Comparison of ENCODE assay signal across 33 mouse cellular contexts in the genomic region with DNA sequence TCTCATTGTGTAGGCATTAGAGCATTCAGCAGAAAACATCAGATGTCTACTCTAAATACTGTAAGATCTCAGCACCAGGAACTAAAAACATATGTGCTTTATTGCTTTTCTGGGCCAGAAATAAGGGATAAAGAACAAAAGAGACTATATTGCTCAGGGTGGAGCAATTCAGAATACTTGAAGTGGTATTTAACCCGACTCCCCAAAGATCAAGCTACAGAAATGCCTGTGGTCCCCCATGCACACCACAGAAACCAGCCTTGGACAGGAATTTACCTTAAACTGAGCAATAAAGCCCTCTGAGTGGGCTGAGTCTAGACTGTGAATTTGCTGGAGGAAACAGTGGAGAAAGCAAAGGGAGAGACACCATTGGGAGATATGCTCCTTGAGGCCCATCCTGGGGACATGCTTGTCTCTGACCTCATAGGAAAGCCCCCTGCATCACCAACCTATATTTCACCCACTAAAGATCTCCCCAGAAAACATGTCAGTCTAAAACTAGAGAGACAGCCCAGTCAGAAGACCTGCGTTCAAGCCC.
DNase-seq lines count a peak whose midpoint lies in the region; ATAC-seq and TF ChIP-seq lines count a peak whose summit lies in the region.
"Had no signal": no experiment of that assay in that cellular context is flagged by ENCODE, and none has a peak within 500 bp of the region (broad histone marks: within the 10 kb centered on the region; RNA-seq: fewer than 3 reads in every experiment).

No protein-coding gene starts in this region.

- no peak for DNase-seq in limb, embryonic 10.5 days (ENCODE audit: low spot score)
- DNase-seq in CD4-positive, CD25-positive, alpha-beta regulatory T cell, adult 2 months (ENCODE audit: low read depth, low spot score): peak; percentile 53
- DNase-seq in naive thymus-derived CD4-positive, alpha-beta T cell, adult 2 months (ENCODE audit: low read depth): peak; percentile 46
- DNase-seq in urinary bladder, postnatal 25 days (ENCODE audit: low spot score): no peak
- DNase-seq in ovary, adult 18-20 months (ENCODE audit: low spot score): no peak
- no peak for DNase-seq in layer of hippocampus, adult 2 months (ENCODE audit: low spot score in 2 of 2)
- DNase-seq: adrenal gland, postnatal 10 days; adrenal gland, postnatal 36 days; B cell, adult 2 months; cerebellum, adult 11 months; cerebellum, adult 2 months; cerebellum, adult 9-11 months; cerebellum, postnatal 25 days; gastrocnemius, postnatal 25 days; heart, adult 18-20 months; heart, postnatal 10 days; heart, postnatal 36 days had no signal

- no peak overlapping the region for H3K4me3 ChIP-seq in limb, embryonic 13.5 days
- no peak overlapping the region for H3K4me3 ChIP-seq in limb, embryonic 10.5 days
- no peak overlapping the region for H3K4me3 ChIP-seq in layer of hippocampus, adult 2 months
- H3K4me3 ChIP-seq: embryonic facial prominence, embryonic 10.5 days; embryonic facial prominence, embryonic 13.5 days; erythroblast, embryonic 14.5 days; forebrain, embryonic 12.5 days; forebrain, embryonic 15.5 days; heart, embryonic 12.5 days; heart, embryonic 15.5 days; hindbrain, embryonic 10.5 days; hindbrain, embryonic 13.5 days had no signal

- no peak overlapping the region for H3K4me2 ChIP-seq in limb, embryonic 13.5 days (replicated peaks)
- H3K4me2 ChIP-seq: embryonic facial prominence, embryonic 13.5 days; forebrain, embryonic 12.5 days; forebrain, embryonic 15.5 days; heart, embryonic 12.5 days; heart, embryonic 15.5 days; hindbrain, embryonic 13.5 days had no signal

- H3K27ac ChIP-seq in limb, embryonic 13.5 days: no peak overlapping the region
- H3K27ac ChIP-seq in limb, embryonic 10.5 days: no peak overlapping the region
- H3K27ac ChIP-seq in layer of hippocampus, adult 2 months: no peak overlapping the region
- H3K27ac ChIP-seq: embryonic facial prominence, embryonic 10.5 days; embryonic facial prominence, embryonic 13.5 days; forebrain, embryonic 12.5 days; forebrain, embryonic 15.5 days; heart, embryonic 15.5 days; hindbrain, embryonic 10.5 days; hindbrain, embryonic 13.5 days had no signal

- WGBS in limb, embryonic 13.5 days: 59% methylated on average over 2 of the region's 2 CpGs
- 90% methylated on average over 2 of the region's 2 CpGs for WGBS in limb, embryonic 10.5 days

- ATAC-seq in limb, embryonic 13.5 days (ENCODE audit: low FRiP score, low read depth): peak; percentile 67
- peak; percentile 3 for ATAC-seq in activated CD4-positive, CD25-positive, alpha-beta regulatory T cell, adult 4 months
- ATAC-seq: forebrain, embryonic 15.5 days; hindbrain, embryonic 16.5 days; inflammation-experienced regulatory T-cells, adult 6 months; Patski had no signal

- TF ChIP-seq CTCF in layer of hippocampus, adult 2 months (conservative IDR thresholded peaks at IDR 0.05): no peak

- 0 out of 2 replicates have a peak, but pooled peaks cover 16% of the 10 kb centered on the region for H3K27me3 ChIP-seq in limb, embryonic 13.5 days
- no peaks in the 10 kb centered on the region for H3K27me3 ChIP-seq in limb, embryonic 10.5 days (ENCODE audit: low read depth, poor library complexity, severe bottlenecking)
- H3K27me3 ChIP-seq: CH12.LX; embryonic facial prominence, embryonic 13.5 days; forebrain, embryonic 12.5 days; forebrain, embryonic 15.5 days; heart, embryonic 12.5 days; heart, embryonic 15.5 days; hindbrain, embryonic 13.5 days; Patski had no signal

- H3K9me3 ChIP-seq in limb, embryonic 13.5 days: no peaks in the 10 kb centered on the region
- no peaks in the 10 kb centered on the region for H3K9me3 ChIP-seq in limb, embryonic 10.5 days (replicated peaks)
- H3K9me3 ChIP-seq: embryonic facial prominence, embryonic 10.5 days; embryonic facial prominence, embryonic 13.5 days; forebrain, embryonic 12.5 days; forebrain, embryonic 15.5 days; G1E; heart, embryonic 12.5 days; heart, embryonic 15.5 days; hindbrain, embryonic 10.5 days; hindbrain, embryonic 13.5 days had no signal

- no peaks in the 10 kb centered on the region for H3K36me3 ChIP-seq in limb, embryonic 13.5 days
- H3K36me3 ChIP-seq in limb, embryonic 10.5 days: no peaks in the 10 kb centered on the region
- H3K36me3 ChIP-seq: embryonic facial prominence, embryonic 10.5 days; embryonic facial prominence, embryonic 13.5 days; forebrain, embryonic 12.5 days; forebrain, embryonic 15.5 days; G1E; heart, embryonic 12.5 days; heart, embryonic 15.5 days; hindbrain, embryonic 10.5 days; hindbrain, embryonic 13.5 days had no signal

- H3K9ac ChIP-seq in limb, embryonic 13.5 days: no peak overlapping the region
- H3K9ac ChIP-seq: embryonic facial prominence, embryonic 13.5 days; forebrain, embryonic 12.5 days; forebrain, embryonic 15.5 days; heart, embryonic 12.5 days; heart, embryonic 15.5 days; hindbrain, embryonic 13.5 days had no signal

- H3K4me1 ChIP-seq in limb, embryonic 13.5 days: peaks cover 4% of the 10 kb centered on the region
- H3K4me1 ChIP-seq in limb, embryonic 10.5 days: no peaks in the 10 kb centered on the region
- H3K4me1 ChIP-seq: embryonic facial prominence, embryonic 10.5 days; embryonic facial prominence, embryonic 13.5 days; forebrain, embryonic 12.5 days; forebrain, embryonic 15.5 days; heart, embryonic 12.5 days; heart, embryonic 15.5 days; hindbrain, embryonic 10.5 days; hindbrain, embryonic 13.5 days had no signal

Comparison
In these comparisons a context has a peak if more than half of its experiments do, and no peak if none do; other contexts are left out.
1. DNase-seq: peak in CD4-positive, CD25-positive, alpha-beta regulatory T cell, adult 2 months (single experiment) and naive thymus-derived CD4-positive, alpha-beta T cell, adult 2 months (single experiment); none in limb, embryonic 10.5 days (single experiment), urinary bladder, postnatal 25 days (single experiment), ovary, adult 18-20 months (single experiment) and layer of hippocampus, adult 2 months (0 of 2).